Mouse (Mus musculus) 416B (cell line): Measurements from ENCODE around the gene Clip3.

ENCODE experiments used
- DNase-seq: peaks from one replicate; pipeline ENCODE4 v3.0.0; 2011; ENCODE audit warnings: low read depth

The Clip3 gene

GRCm38 (mm10) chr7:30291215-30292131, at the start of gene Clip3:
TSS of gene Clip3 (plus strand) at chr7:30291728.
- DNase-seq = no peak

- DNase-seq = no peak
These were observed 39.3 kb upstream of the Clip3 start for GRCm38 (mm10) chr7:30251956-30252954.

- DNase-seq = peak; percentile 65
These were observed 26.5 kb upstream of the Clip3 start for GRCm38 (mm10) chr7:30265041-30265440.

GRCm38 (mm10) chr7:30265531-30265930, 26.0 kb upstream of the Clip3 start:
- DNase-seq = no peak

GRCm38 (mm10) chr7:30265935-30266334, 25.6 kb upstream of the Clip3 start:
- no peak for DNase-seq

- DNase-seq = no peak
These were observed 24.7 kb upstream of the Clip3 start for GRCm38 (mm10) chr7:30266780-30267179.

GRCm38 (mm10) chr7:30269641-30270040, 21.9 kb upstream of the Clip3 start:
- no peak for DNase-seq

- no peak for DNase-seq
These were observed 17.1 kb upstream of the Clip3 start for GRCm38 (mm10) chr7:30274383-30274782.

GRCm38 (mm10) chr7:30278911-30279310, 12.6 kb upstream of the Clip3 start:
- peak; percentile 7 for DNase-seq

- DNase-seq = no peak
These were observed 12.0 kb upstream of the Clip3 start for GRCm38 (mm10) chr7:30279536-30279935.

- peak; percentile 96 for DNase-seq
These were observed 11.4 kb upstream of the Clip3 start, which contains the start of the genes Thap8 and Wdr62 for GRCm38 (mm10) chr7:30279951-30280669. TSS of gene Thap8 (plus strand) at chr7:30280094. TSS of gene Wdr62 (minus strand) at chr7:30280419.

GRCm38 (mm10) chr7:30280670-30281138, 10.8 kb upstream of the Clip3 start:
- peak; percentile 92 for DNase-seq

- DNase-seq = no peak
These were observed 10.0 kb upstream of the Clip3 start for GRCm38 (mm10) chr7:30281522-30281921.

GRCm38 (mm10) chr7:30282740-30283139, 8.8 kb upstream of the Clip3 start:
- DNase-seq = no peak

- no peak for DNase-seq
These were observed 4.7 kb upstream of the Clip3 start for GRCm38 (mm10) chr7:30286701-30287410.

GRCm38 (mm10) chr7:30288046-30288445, 3.5 kb upstream of the Clip3 start:
- no peak for DNase-seq

GRCm38 (mm10) chr7:30289071-30289713, 2.3 kb upstream of the Clip3 start:
- DNase-seq = no peak

- no peak for DNase-seq
These were observed 1.7 kb upstream of the Clip3 start for GRCm38 (mm10) chr7:30289714-30290399.

- no peak for DNase-seq
These were observed 2.3 kb downstream of the Clip3 start for GRCm38 (mm10) chr7:30293795-30294194.

GRCm38 (mm10) chr7:30294296-30294695, 2.8 kb downstream of the Clip3 start:
- no peak for DNase-seq
